Mouse (Mus musculus): ENCODE results near the gene Smg8. TPM values are rescaled to one million over a fixed set of nuclear protein-coding genes. Genes with fewer than 3 reads are reported as not detected.

Smg8 gene
- 4.1 and 4.4 TPM in 2 replicates for polyA plus RNA-seq (2012; rRNA removed)

GRCm38 (mm10) chr11:87086290-87086984 lies at the start of gene Smg8:
Gene Smg8 (minus strand): TSS chr11:87086774.

GRCm38 (mm10) chr11:87126824-87127816 lies 40.5 kb upstream of the Smg8 start, which contains the start of gene Trim37:
Gene Trim37 (plus strand): TSS chr11:87127077.

GRCm38 (mm10) chr11:87108755-87109518 lies 22.4 kb upstream of the Smg8 start, which contains the start of gene Ska2:
Gene Ska2 (plus strand): TSS chr11:87109234.

GRCm38 (mm10) chr11:87108409-87108754 lies 21.8 kb upstream of the Smg8 start, which contains the start of gene Prr11:
Gene Prr11 (minus strand): TSS chr11:87108708.

GRCm38 (mm10) chr11:87073866-87074440 lies 12.6 kb downstream of the Smg8 start, which contains the start of gene Gdpd1:
Gene Gdpd1 (minus strand): TSS chr11:87074062.

Other genes starting within 250 kb of the Smg8 start
- 6.6 and 6.7 TPM in 2 replicates for gene Ypel2, start 93.1 kb downstream of the Smg8 start, polyA plus RNA-seq (2012; rRNA removed)
- 29.9 and 32.6 TPM in 2 replicates for gene Gdpd1, start 12.7 kb downstream of the Smg8 start, polyA plus RNA-seq (2012; rRNA removed)
- 0.60 and 0.81 TPM in 2 replicates for gene Prr11, start 21.9 kb upstream of the Smg8 start, polyA plus RNA-seq (2012; rRNA removed)
- 1.2 TPM in 2 replicates for gene Ska2, start 22.5 kb upstream of the Smg8 start, polyA plus RNA-seq (2012; rRNA removed)
- 1.8 and 3.0 TPM in 2 replicates for gene Trim37, start 40.3 kb upstream of the Smg8 start, polyA plus RNA-seq (2012; rRNA removed)

Measured in colon, adult 2 months (tissue).